ENCODE assay signal across 8 mouse cellular contexts in the genomic region with DNA sequence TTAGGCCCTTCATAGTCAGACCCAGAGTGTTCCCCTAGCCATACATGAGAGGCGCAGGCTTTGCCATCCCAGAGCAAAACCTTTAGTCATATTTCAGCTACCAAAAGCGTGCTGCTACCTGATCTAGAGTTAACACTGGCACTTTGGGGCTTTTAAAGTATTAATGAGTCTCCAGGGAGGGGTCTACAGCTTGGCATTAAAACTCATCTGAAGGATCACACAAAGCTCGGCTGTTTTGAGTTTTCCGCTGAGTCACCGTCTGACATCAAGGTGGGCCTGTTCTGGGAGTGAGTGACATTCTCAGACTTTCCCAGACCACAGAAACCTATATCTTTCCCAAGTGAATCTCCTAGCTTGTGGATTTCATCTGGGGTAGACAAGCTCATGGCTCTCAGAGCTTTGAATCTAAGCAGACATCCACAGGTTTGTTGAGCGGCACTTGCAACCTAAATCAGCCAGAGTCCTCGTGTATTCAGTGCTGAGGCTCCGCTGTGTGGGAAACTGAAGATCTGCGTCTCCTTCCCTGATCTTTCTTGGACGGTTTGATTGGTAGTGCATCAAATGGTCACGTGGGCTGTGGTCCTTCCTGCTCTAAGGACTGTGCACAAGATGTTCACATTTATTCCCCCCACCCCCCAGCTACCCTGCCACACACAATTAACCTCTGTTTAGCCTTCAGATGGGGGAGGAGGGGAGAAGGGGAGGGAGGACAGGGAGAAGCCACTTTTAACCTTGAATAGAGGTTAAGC. TPM values are rescaled to one million over a fixed set of nuclear protein-coding genes. Genes with fewer than 3 reads are reported as not detected.
A peak's percentile ranks its signal among the peaks of the same experiment; 100 is the strongest.
DNase-seq lines count a peak whose midpoint lies in the region; ATAC-seq and TF ChIP-seq lines count a peak whose summit lies in the region.

No protein-coding gene starts in this region.

- peak overlapping the region; percentile 46 for H3K4me2 ChIP-seq in limb, embryonic 12.5 days

- peak; percentile 76 for DNase-seq in embryo, embryonic 10 days (ENCODE audit: low spot score)
- DNase-seq in embryo, embryonic 9.5 days (ENCODE audit: extremely low spot score) = no peak
- DNase-seq in right cerebral cortex, postnatal 10 days (ENCODE audit: low spot score in 2 of 2) = peak; percentile 61 to 70
- DNase-seq in right cerebral cortex, postnatal 14 days = no peak
- no peak for DNase-seq in spleen, postnatal 10 days (ENCODE audit: low spot score in 2 of 2)
- DNase-seq in lung, adult 2 months = no peak
- no peak for DNase-seq in spleen, adult 12 weeks (ENCODE audit: low spot score)

- H3K27ac ChIP-seq in limb, embryonic 12.5 days = peak overlapping the region; percentile 76

- H3K27me3 ChIP-seq in limb, embryonic 12.5 days = no peaks in the 10 kb centered on the region

- no peaks in the 10 kb centered on the region for H3K9me3 ChIP-seq in limb, embryonic 12.5 days

- peak; percentile 45; the same call in 1 of the 2 replicates for ATAC-seq in limb, embryonic 12.5 days (ENCODE audit: insufficient number of reproducible peaks, insufficient read depth, low FRiP score, low TSS enrichment, low read depth)

- no peak overlapping the region for H3K9ac ChIP-seq in limb, embryonic 12.5 days (replicated peaks)

- no peak for TF ChIP-seq POLR2A in lung, adult 2 months (IDR thresholded peaks at IDR 0.05; ENCODE audit: borderline replicate concordance, extremely low read depth, low read depth, low read length)

- no peak for TF ChIP-seq CTCF in lung, adult 2 months (IDR thresholded peaks at IDR 0.05; ENCODE audit: insufficient read depth, low read length)

- H3K4me1 ChIP-seq in limb, embryonic 12.5 days (replicated peaks) = peaks cover 46% of the 10 kb centered on the region
- peaks cover 10% of the 10 kb centered on the region; the same call in 1 of the 2 replicates for H3K4me1 ChIP-seq in lung, adult 2 months (ENCODE audit: control insufficient read depth, insufficient read depth, low read length)

- 39% methylated on average over 11 of the region's 11 CpGs for WGBS in limb, embryonic 12.5 days
- WGBS in lung, adult 2 months = 56% methylated on average over 11 of the region's 11 CpGs

- H3K36me3 ChIP-seq in limb, embryonic 12.5 days = no peaks in the 10 kb centered on the region

- H3K4me3 ChIP-seq in limb, embryonic 12.5 days (replicated peaks) = 0 out of 2 replicates have a peak overlapping the region, but pooled peaks have one; percentile 20
- H3K4me3 ChIP-seq in lung, adult 2 months (replicated peaks; ENCODE audit: extremely low read depth, low read depth, low read length) = no peak overlapping the region

RNA-seq across cellular contexts. Expression of a gene that starts 5.2 kb away (rescaled TPM):
- polyA plus RNA-seq in limb, embryonic 12.5 days (2016; fragmentation: Nextera tagmentation; extraction: Ambion mirVana) = 27.2 and 28.2 TPM in 2 replicates
- polyA plus RNA-seq in lung, adult 2 months (2012; rRNA removed) = 214 and 298 TPM in 2 replicates

RNA-seq across cellular contexts. Expression of a gene that starts 30.9 kb away (rescaled TPM):
- polyA plus RNA-seq in limb, embryonic 12.5 days (2016; fragmentation: Nextera tagmentation; extraction: Ambion mirVana) = not detected in 2 replicates
- polyA plus RNA-seq in lung, adult 2 months (2012; rRNA removed) = not detected in 2 replicates

Comparison
In these comparisons a context has a peak if more than half of its experiments do, and no peak if none do; other contexts are left out.
1. DNase-seq: peak in embryo, embryonic 10 days (single experiment) and right cerebral cortex, postnatal 10 days (2 of 2); none in embryo, embryonic 9.5 days (single experiment), right cerebral cortex, postnatal 14 days (single experiment), spleen, postnatal 10 days (0 of 2), lung, adult 2 months (single experiment) and spleen, adult 12 weeks (single experiment).